Mouse (Mus musculus) Patski (cell line): ENCODE data around the gene Hnrnpa0. TPM values are rescaled to one million over a fixed set of nuclear protein-coding genes. Genes with fewer than 3 reads are reported as not detected.

Experiments
- ATAC-seq: fragments of 100-300 bp; one replicate; pipeline ENCODE4 v1.8.0; 2021
- CTCF ChIA-PET: fragments of 350-600 bp; sonication (Branson Sonifier 250); formaldehyde crosslinking; loops from one replicate; lab custom pipeline; 2022; ENCODE audit warnings: inconsistent platforms; lab: Charles Lee
- POLR2A ChIA-PET: fragments of 350-600 bp; sonication (Branson Sonifier 250); formaldehyde crosslinking; loops from one replicate; lab custom pipeline; 2022; ENCODE audit warnings: antibody characterized with exemption, inconsistent platforms; lab: Charles Lee
- DNase-seq: peaks from one replicate; pipeline ENCODE4 v3.0.0-alpha.2; 2011; ENCODE audit warnings: low read depth, low spot score
- H3K27me3 ChIP-seq: fragments of 371-371 bp; one replicate; pipeline ENCODE4 v1.5.1; 2021
- CTCF ChIP-seq: fragments of 100-300 bp; IDR thresholded peaks from one replicate; pipeline ENCODE4 v1.5.1; 2021
- in situ Hi-C: fragments of 300-500 bp; cut with MboI; formaldehyde crosslinking; loops from 3 replicates; pipeline ENCODE4 v1.11.1; 2018; ENCODE audit warnings: low pct_unique_long_range_greater_than_20kb, mixed read lengths
- polyA plus RNA-seq: library from polyadenylated mRNA; unstranded; gene quantifications from one replicate; pipeline ENCODE4 v1.2.3, GENCODE M21; 2021

Gene Hnrnpa0
- polyA plus RNA-seq, 1 experiment from 2014 or later = 159 TPM

GRCm38 (mm10) chr13:58117318-58118017 lies 10.9 kb downstream of the Hnrnpa0 start:
- ATAC-seq = peak; percentile 80
- in situ Hi-C loops = loop anchor here (10.0 kb wide), 1 partner anchor 113 kb away; no protein-coding TSS in a partner anchor
- CTCF ChIA-PET = interaction anchor here (0.7 to 1.3 kb wide), 3 partner anchors 9 to 105 kb away, joined by 3 to 4 read pairs (median 3); no protein-coding TSS in a partner anchor

GRCm38 (mm10) chr13:58116801-58117200 lies 11.6 kb downstream of the Hnrnpa0 start:
- ChIA-PET POLR2A (no interaction called here), CTCF (interaction anchor here (0.7 to 1.3 kb wide), 3 partner anchors 9 to 104 kb away, joined by 3 to 4 read pairs (median 3); no protein-coding TSS in a partner anchor)
- DNase-seq = no peak
- ATAC-seq = no peak
- H3K27me3 ChIP-seq = no peaks in the 10 kb centered on the region
- no peak for TF ChIP-seq CTCF
- in situ Hi-C loops = loop anchor here (10.0 kb wide), 1 partner anchor 112 kb away; no protein-coding TSS in a partner anchor

More at GRCm38 (mm10) chr13:58117318-58118017, 10.9 kb downstream of the Hnrnpa0 start:
- H3K27me3 ChIP-seq = no peaks in the 10 kb centered on the region
- TF ChIP-seq CTCF = peak; percentile 67
- POLR2A ChIA-PET = no interaction called here
- no peak for DNase-seq

- ATAC-seq = peak; percentile 20
- in situ Hi-C loops = loop anchor here (10.0 kb wide), 1 partner anchor 110 kb away; no protein-coding TSS in a partner anchor
- no peak for DNase-seq
- no peaks in the 10 kb centered on the region for H3K27me3 ChIP-seq
- CTCF ChIA-PET = interaction anchor here (1.1 to 1.3 kb wide), 2 partner anchors 11 to 103 kb away, joined by 3 read pairs; no protein-coding TSS in a partner anchor
- no peak for TF ChIP-seq CTCF
- POLR2A ChIA-PET = no interaction called here
Measured at GRCm38 (mm10) chr13:58115227-58115626, 13.1 kb downstream of the Hnrnpa0 start.

GRCm38 (mm10) chr13:58113061-58113900 lies 15.1 kb downstream of the Hnrnpa0 start, which contains the start of gene Klhl3:
Klhl3 (minus strand) TSS chr13:58113592.
- DNase-seq (no peak), ATAC-seq (no peak)
- H3K27me3 ChIP-seq = no peaks in the 10 kb centered on the region
- ChIA-PET POLR2A (no interaction called here), CTCF (no interaction called here)
- in situ Hi-C loops = loop anchor here (10.0 kb wide), 1 partner anchor 108 kb away; no protein-coding TSS in a partner anchor
- TF ChIP-seq CTCF = no peak

- no peak for DNase-seq
- in situ Hi-C loops = loop anchor here (10.0 kb wide), 1 partner anchor 108 kb away; no protein-coding TSS in a partner anchor
Measured at GRCm38 (mm10) chr13:58112601-58113041, 15.7 kb downstream of the Hnrnpa0 start.

GRCm38 (mm10) chr13:58112191-58112590 lies 16.2 kb downstream of the Hnrnpa0 start:
- POLR2A ChIA-PET = no interaction called here
- ATAC-seq (no peak), DNase-seq (no peak)
- CTCF ChIA-PET = no interaction called here
- TF ChIP-seq CTCF = no peak
- no peaks in the 10 kb centered on the region for H3K27me3 ChIP-seq
- in situ Hi-C loops = loop anchor here (10.0 kb wide), 1 partner anchor 107 kb away; no protein-coding TSS in a partner anchor

More at GRCm38 (mm10) chr13:58112601-58113041, 15.7 kb downstream of the Hnrnpa0 start:
- no peak for TF ChIP-seq CTCF
- ChIA-PET CTCF (no interaction called here), POLR2A (no interaction called here)
- ATAC-seq = no peak
- H3K27me3 ChIP-seq = no peaks in the 10 kb centered on the region

GRCm38 (mm10) chr13:58111306-58111705 lies 17.1 kb downstream of the Hnrnpa0 start:
- no peak for TF ChIP-seq CTCF
- POLR2A ChIA-PET = no interaction called here
- DNase-seq (no peak), ATAC-seq (no peak)
- no peaks in the 10 kb centered on the region for H3K27me3 ChIP-seq
- in situ Hi-C loops = loop anchor here (10.0 kb wide), 1 partner anchor 107 kb away; no protein-coding TSS in a partner anchor
- CTCF ChIA-PET = no interaction called here

- POLR2A ChIA-PET = no interaction called here
- H3K27me3 ChIP-seq = no peaks in the 10 kb centered on the region
- ATAC-seq (no peak), DNase-seq (no peak)
- TF ChIP-seq CTCF = no peak
- CTCF ChIA-PET = interaction anchor here (1.0 kb wide), 1 partner anchor 11 kb away, joined by 3 read pairs; no protein-coding TSS in a partner anchor
- in situ Hi-C loops = no loop called here
Measured at GRCm38 (mm10) chr13:58090643-58091042, 37.7 kb downstream of the Hnrnpa0 start.

- ChIA-PET POLR2A (no interaction called here), CTCF (no interaction called here)
- in situ Hi-C loops = no loop called here
- no peak for DNase-seq
- no peak for ATAC-seq
- H3K27me3 ChIP-seq = no peaks in the 10 kb centered on the region
- no peak for TF ChIP-seq CTCF
Measured at GRCm38 (mm10) chr13:58084396-58084795, 44.0 kb downstream of the Hnrnpa0 start.

- ChIA-PET CTCF (no interaction called here), POLR2A (no interaction called here)
- no peak for TF ChIP-seq CTCF
- H3K27me3 ChIP-seq = no peaks in the 10 kb centered on the region
- no peak for ATAC-seq
- in situ Hi-C loops = no loop called here
- no peak for DNase-seq
Measured at GRCm38 (mm10) chr13:58083521-58083920, 44.8 kb downstream of the Hnrnpa0 start.
